Mouse (Mus musculus) lung, postnatal 0 days (tissue): ENCODE measurements around the gene Fars2.

Source experiments
- CTCF ChIP-seq: IDR thresholded peaks from 2 replicates; pipeline ENCODE4 v1.5.1; 2016; ENCODE audit warnings: antibody characterized with exemption, mild to moderate bottlenecking
- EP300 ChIP-seq: IDR thresholded peaks from 2 replicates; pipeline ENCODE4 v1.6.1; 2016; ENCODE audit warnings: antibody characterized with exemption, mild to moderate bottlenecking, control low read depth

GRCm38 (mm10) chr13:36116520-36117142 lies 581 bp upstream of the Fars2 start:
- no peak for TF ChIP-seq CTCF
- TF ChIP-seq EP300: no peak
